Mouse (Mus musculus) B cell, adult 62 days (primary cell): ENCODE results near the gene Mageb4. TPM values are rescaled to one million over a fixed set of nuclear protein-coding genes. Genes with fewer than 3 reads are reported as not detected.

Experiments used
- total RNA-seq: library from RNA; stranded (reverse); gene quantifications from 4 replicates; pipeline ENCODE4 v1.2.4, GENCODE M21; 2023

Mageb4 gene
- not detected in 4 replicates for total RNA-seq

DNA sequence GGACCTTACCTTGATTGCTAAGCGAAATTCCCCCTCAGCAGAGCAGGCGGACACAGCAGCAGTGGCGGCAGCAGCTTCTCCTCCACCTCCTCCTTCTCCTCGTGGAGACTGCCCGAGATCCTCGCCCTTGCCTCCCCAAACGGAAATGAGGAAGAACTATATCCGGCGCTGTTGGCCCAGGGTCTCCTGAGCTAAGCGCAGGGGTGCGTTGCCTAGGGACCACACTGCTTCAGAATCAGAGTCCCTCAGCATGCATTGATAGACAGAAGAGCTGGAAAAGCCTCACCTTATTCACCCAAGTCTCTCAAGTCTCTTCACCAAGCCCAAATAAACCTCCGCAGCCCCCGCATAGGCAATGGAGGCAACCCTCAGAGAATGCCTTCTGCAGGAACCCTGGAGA, at the start of gene Mageb4:
TSS of gene Mageb4 (minus strand) at position 101 of the 400 bp plus-strand sequence.

Other genes starting within 250 kb of the Mageb4 start
- gene Nr0b1, start 113.3 kb downstream of the Mageb4 start, total RNA-seq = not detected in 4 replicates